Mouse (Mus musculus): Measurements from ENCODE around the gene Dnajb12. TPM values are rescaled to one million over a fixed set of nuclear protein-coding genes. Genes with fewer than 3 reads are reported as not detected.
"Not testable (repeated sequence)": the region's sequence is repeated elsewhere in the genome, so short reads cannot be mapped to it uniquely, and the experiment has no call there.

The Dnajb12 gene
- polyA plus RNA-seq, 1 experiment from 2014 or later = 18.6 TPM

DNA sequence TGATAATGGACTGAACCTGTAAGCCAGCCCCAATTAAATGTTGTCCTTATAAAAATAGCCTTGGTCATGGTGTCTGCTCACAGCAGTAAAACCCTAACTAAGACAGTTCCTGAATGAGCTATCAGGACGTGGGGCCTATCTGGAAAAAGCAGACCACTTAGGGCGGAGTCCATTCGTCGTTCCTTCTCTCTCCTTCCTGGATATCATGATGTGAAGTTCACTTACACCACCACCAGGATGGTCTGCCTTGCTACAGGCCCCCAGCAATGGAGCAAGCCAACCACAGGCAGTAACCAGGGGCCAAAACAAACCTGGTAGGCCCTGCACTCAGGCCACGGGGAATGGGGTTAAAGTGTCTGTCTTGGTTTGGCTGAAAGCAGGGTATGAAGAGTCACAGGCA lies 5.7 kb upstream of the Dnajb12 start:
- Histone ChIP-seq H3K27me3 (no peaks in the 10 kb centered on the region), H3K4me3 (replicated peaks) (no peak overlapping the region), H3K27ac (no peak overlapping the region), H3K9ac (replicated peaks) (no peak overlapping the region), H3K4me2 (replicated peaks) (no peak overlapping the region), H3K9me3 (no peaks in the 10 kb centered on the region), H3K4me1 (replicated peaks) (peaks cover 1% of the 10 kb centered on the region), H3K36me3 (no peaks in the 10 kb centered on the region)
- WGBS = 76% methylated on average over 5 of the region's 5 CpGs
- ATAC-seq = no peak

DNA sequence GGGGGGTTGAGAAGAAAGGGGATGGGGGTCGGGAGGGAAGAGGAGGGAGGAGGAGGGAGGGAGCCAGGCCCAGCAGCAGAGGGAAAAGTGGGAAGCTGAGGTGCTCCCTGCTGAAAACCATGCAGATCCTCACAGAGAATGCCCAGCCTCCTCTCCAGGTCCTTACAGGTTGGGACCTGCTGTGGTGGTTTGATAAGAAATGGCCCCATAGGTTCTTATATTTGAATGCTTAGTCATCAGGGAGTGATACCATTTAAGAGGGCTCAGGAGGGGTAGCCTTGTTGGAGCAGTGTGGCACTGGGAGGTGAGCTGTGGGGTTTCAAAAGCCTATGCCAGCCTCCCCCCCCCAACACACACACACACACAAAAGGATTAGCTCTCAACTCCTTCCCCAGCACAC lies 4.0 kb upstream of the Dnajb12 start:
- no peak overlapping the region for H3K27ac ChIP-seq
- ATAC-seq = no peak
- WGBS = 36% methylated on average over 1 of the region's 1 CpGs
- H3K9me3 ChIP-seq = no peaks in the 10 kb centered on the region
- no peak overlapping the region for H3K4me2 ChIP-seq (replicated peaks)
- no peaks in the 10 kb centered on the region for H3K36me3 ChIP-seq
- H3K4me1 ChIP-seq (replicated peaks) = peaks cover 7% of the 10 kb centered on the region
- no peak overlapping the region for H3K9ac ChIP-seq (replicated peaks)
- no peaks in the 10 kb centered on the region for H3K27me3 ChIP-seq
- no peak overlapping the region for H3K4me3 ChIP-seq (replicated peaks)

DNA sequence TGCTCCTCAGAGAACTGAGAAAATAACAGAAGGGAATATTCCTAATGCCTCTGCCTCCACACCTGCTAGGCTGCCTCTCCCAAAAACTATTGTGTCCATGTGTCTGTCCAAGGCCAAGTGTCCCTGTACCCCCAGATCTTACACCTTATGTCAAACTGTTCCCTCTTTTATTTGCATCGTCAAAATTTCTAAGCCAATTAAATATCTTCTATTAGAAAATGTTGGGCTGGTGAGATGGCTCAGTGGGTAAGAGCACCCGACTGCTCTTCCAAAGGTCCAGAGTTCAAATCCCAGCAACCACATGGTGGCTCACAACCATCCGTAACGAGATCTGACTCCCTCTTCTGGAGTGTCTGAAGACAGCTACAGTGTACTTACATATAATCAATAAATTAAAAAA lies 2.7 kb upstream of the Dnajb12 start:
- H3K4me2 ChIP-seq (replicated peaks); H3K9me3 ChIP-seq; H3K27me3 ChIP-seq; ATAC-seq; H3K9ac ChIP-seq (replicated peaks); H3K4me3 ChIP-seq (replicated peaks); H3K27ac ChIP-seq; H3K36me3 ChIP-seq: not testable (repeated sequence)
- H3K4me1 ChIP-seq (replicated peaks) = peaks cover 18% of the 10 kb centered on the region
- 95% methylated on average over 4 of the region's 4 CpGs for WGBS

DNA sequence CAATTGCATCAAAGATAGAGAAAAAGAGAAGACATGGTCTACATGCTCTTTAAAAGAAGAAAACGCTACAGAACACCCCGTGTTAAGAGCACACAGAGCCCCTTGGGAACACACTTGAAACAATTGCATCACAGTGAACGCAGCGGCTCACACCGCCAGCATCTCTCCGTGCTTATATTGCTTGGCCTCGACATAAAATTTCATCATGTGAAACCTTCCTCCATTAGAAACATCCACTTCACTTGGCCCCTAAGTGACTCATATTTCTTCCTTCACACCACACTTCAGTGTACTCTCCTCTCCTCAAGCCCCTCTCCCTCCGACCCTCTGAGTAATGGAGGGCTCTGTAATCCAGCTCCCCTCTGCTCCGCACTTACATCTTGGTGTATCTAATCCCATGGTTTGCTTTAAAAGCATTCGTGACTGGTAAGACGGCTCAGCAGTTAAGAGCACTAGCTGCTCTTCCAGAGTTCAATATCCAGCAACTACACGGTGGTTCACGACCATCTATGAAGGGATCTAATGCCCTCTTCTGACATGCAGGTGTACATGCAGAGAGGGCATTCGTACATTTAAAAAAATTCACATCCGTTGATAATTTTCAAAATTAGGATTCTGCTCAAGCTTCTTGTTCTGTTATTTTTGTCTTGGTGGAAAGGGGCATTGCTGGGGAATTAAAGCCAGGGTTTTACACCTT lies 1.8 kb upstream of the Dnajb12 start:
- H3K4me1 ChIP-seq (replicated peaks) = peaks cover 20% of the 10 kb centered on the region
- no peaks in the 10 kb centered on the region for H3K36me3 ChIP-seq
- no peak overlapping the region for H3K4me2 ChIP-seq (replicated peaks)
- no peaks in the 10 kb centered on the region for H3K27me3 ChIP-seq
- WGBS = 76% methylated on average over 15 of the region's 15 CpGs
- H3K9ac ChIP-seq (replicated peaks) = no peak overlapping the region
- H3K27ac ChIP-seq = no peak overlapping the region
- no peaks in the 10 kb centered on the region for H3K9me3 ChIP-seq
- ATAC-seq = no peak
- H3K4me3 ChIP-seq (replicated peaks) = no peak overlapping the region

DNA sequence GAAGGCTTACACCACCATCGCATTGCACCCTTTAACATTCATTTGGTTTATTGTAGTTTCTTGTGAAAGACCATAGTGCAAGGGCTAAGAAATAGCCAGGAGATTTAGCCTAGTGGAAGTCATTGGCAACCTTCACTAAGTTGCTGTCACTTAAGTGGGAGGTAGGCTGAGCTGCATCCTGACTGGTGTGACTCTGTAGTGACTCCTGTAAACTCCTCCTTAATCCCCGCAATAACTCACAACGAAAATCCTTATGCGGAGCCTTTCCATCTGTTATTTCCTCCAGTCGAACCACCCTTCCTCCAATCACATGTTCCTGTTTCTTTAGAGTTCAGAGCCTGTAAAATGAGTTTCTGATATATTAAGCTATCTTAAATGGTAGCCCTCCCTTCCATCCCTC lies 533 bp upstream of the Dnajb12 start:
- Histone ChIP-seq H3K9ac (replicated peaks) (peak overlapping the region; percentile 95), H3K4me3 (replicated peaks) (peak overlapping the region; percentile 88), H3K27ac (peak overlapping the region; percentile 100), H3K36me3 (0 out of 2 replicates have a peak, but pooled peaks cover 3% of the 10 kb centered on the region), H3K4me2 (replicated peaks) (peak overlapping the region; percentile 87), H3K9me3 (no peaks in the 10 kb centered on the region), H3K27me3 (no peaks in the 10 kb centered on the region), H3K4me1 (replicated peaks) (peaks cover 20% of the 10 kb centered on the region)
- WGBS = 23% methylated on average over 5 of the region's 5 CpGs
- no peak for ATAC-seq

DNA sequence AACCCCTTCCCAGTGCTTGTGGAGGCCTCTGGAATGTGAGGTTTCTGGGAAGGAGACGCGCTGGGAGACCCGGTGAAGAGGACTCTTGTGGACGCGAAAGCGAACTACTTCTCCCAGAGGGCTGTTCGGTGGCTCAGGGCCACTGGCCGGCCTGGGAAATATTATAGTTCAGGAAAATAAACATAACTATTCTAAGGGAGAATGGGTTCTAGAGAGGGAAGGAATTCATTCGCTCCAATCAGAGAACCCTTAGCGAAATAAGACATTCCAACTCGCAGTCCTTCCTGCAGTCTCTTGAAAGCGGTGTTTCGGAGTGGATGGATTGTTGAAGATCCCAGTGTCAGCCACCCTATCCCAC lies 652 bp downstream of the Dnajb12 start:
- Histone ChIP-seq H3K36me3 (peaks cover 8% of the 10 kb centered on the region; the same call in 1 of the 2 replicates), H3K9me3 (no peaks in the 10 kb centered on the region), H3K4me3 (replicated peaks) (peak overlapping the region; percentile 88), H3K4me2 (replicated peaks) (peak overlapping the region; percentile 87), H3K27me3 (no peaks in the 10 kb centered on the region), H3K9ac (replicated peaks) (peak overlapping the region; percentile 95), H3K4me1 (replicated peaks) (peaks cover 22% of the 10 kb centered on the region), H3K27ac (peak overlapping the region; percentile 100)
- no peak; the same call in 1 of the 2 replicates for ATAC-seq
- 1% methylated on average over 13 of the region's 13 CpGs for WGBS

DNA sequence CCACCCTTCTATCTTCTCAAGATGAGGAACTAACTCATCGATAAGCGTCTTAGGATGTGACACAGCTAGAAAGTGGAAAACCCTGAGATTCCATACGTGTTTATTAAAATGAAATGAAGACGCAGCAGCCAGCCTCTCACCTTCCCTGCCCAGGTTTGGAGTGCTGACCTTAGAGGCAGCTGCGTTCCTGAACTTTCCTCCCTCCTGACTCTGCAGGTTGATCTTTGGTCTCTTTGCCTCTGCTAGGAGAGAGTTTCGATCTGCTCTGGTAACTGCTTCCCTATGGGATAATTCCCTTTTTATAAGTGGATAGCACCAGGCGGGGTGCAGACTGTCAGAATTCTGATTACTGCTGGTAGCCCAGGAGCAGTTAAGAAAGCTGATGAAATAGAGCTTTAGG lies 1.5 kb downstream of the Dnajb12 start:
- Histone ChIP-seq H3K27ac (no peak overlapping the region), H3K36me3 (peaks cover 10% of the 10 kb centered on the region; the same call in 1 of the 2 replicates), H3K27me3 (no peaks in the 10 kb centered on the region), H3K9ac (replicated peaks) (peak overlapping the region; percentile 95), H3K4me1 (replicated peaks) (peaks cover 24% of the 10 kb centered on the region), H3K4me3 (replicated peaks) (peak overlapping the region; percentile 88), H3K4me2 (replicated peaks) (peak overlapping the region; percentile 87), H3K9me3 (no peaks in the 10 kb centered on the region)
- 87% methylated on average over 7 of the region's 7 CpGs for WGBS
- ATAC-seq = no peak

DNA sequence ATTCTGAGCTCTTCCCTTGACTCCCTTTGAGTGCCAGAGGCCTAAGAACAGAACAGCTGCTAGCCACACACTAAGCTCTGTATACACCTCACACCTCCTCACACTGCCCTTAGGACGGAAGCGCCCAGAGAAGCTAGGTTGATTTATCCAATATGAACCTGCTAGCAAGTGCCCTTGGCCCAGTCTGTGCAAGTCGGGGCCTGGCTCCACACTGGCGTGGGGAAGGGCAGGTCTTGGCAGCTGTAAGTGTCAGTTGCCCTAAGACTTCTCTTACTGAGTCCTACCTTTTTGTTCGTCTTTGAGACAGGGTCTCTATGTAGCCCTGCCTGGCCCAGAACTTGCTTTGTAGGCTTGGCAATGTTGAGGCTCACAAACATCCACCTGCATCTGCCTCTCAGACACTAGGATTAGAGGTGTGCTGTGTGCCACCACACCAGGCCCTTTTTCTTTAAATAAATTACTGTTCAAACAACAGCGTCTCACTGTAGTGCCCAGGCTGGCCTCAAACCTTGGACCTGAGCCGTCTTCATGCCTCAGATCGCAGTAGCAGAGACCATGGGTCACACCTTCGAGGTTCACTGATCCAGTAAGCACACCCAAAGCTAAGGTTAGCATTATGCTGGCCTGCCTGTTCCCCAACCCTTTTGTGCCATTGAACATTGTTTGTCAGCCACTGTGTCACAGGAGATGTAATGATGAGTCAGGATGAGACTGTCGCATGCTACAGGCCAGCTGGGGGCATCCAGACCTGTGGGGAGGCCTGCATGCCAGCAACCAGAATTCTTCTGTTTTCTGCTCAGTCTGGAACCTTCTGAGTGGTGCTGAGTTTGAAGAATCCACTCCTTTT lies 5.2 kb downstream of the Dnajb12 start:
- H3K27me3 ChIP-seq = no peaks in the 10 kb centered on the region
- H3K9me3 ChIP-seq = no peaks in the 10 kb centered on the region
- whole genome bisulfite sequencing = 92% methylated on average over 10 of the region's 10 CpGs
- H3K4me3 ChIP-seq (replicated peaks) = no peak overlapping the region
- peak overlapping the region; percentile 32; the same call in 1 of the 2 replicates for H3K9ac ChIP-seq (replicated peaks)
- ATAC-seq = no peak
- no peak overlapping the region for H3K27ac ChIP-seq
- peaks cover 19% of the 10 kb centered on the region for H3K4me1 ChIP-seq (replicated peaks)
- no peak overlapping the region for H3K4me2 ChIP-seq (replicated peaks)
- peaks cover 10% of the 10 kb centered on the region; the same call in 1 of the 2 replicates for H3K36me3 ChIP-seq

DNA sequence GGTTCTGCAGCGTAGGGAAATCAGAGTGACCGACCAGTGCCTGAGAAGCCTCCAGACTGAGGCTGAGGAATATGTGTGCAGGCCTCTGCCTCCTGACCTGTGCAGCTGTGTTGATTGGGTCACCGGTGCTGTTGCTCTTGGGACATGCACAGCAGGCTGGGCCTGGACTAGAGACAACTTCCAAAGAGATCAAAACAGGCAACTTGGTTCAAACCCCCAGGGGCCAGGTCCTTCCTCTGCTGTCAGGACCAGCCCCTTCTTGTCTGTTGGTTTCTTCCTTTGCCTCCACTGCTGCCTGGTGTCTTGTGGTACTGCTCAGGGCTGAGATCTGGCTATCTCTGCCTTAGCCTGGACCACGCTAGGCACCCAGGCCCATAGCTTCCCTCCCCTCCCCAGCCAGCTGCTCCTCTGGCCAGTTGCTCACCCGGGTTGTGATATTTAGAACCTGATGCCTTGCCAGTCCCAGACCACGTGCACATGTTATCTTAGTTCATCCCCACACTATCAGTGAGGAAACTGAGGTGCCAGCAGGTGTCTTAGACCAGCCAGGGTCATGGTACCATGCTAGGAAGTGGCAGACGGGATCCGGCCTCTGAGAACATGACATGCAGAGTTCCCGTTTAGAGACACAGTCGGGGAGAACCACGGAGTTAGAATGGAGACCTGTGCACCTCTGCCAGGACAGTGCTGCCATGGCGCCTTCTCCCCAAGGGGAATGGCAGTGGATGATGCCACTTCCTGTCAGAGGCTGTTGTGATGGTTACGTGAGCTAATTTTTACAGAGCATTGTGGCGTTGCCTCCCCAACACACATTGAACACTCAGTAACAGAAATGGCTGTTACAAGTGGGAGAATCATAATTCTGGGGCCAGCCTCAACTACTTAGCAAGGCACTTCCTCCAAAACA lies 6.1 kb downstream of the Dnajb12 start:
- H3K4me1 ChIP-seq (replicated peaks) = peaks cover 17% of the 10 kb centered on the region
- no peaks in the 10 kb centered on the region for H3K27me3 ChIP-seq
- H3K9ac ChIP-seq (replicated peaks) = peak overlapping the region; percentile 32; the same call in 1 of the 2 replicates
- no peak overlapping the region for H3K4me3 ChIP-seq (replicated peaks)
- no peaks in the 10 kb centered on the region for H3K9me3 ChIP-seq
- no peak for ATAC-seq
- H3K4me2 ChIP-seq (replicated peaks) = no peak overlapping the region
- 89% methylated on average over 14 of the region's 14 CpGs for WGBS
- peaks cover 16% of the 10 kb centered on the region for H3K36me3 ChIP-seq
- H3K27ac ChIP-seq = no peak overlapping the region

DNA sequence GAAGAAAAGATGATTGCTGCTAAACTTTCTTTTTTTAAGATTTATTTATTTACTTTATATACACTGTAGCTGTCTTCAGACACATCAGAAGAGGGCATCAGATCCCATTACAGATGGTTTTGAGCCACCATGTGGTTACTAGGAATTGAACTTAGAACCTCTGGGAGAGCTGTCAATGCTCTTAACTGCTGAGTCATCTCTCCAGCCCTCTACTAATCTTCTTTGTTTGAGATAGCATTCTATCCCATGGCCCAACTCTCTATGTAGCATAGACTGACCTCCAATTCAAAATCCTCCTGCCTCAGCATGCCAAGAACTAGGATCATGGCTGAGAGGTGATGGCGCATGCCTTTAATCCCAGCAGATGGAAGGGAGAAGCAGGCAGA lies 6.7 kb downstream of the Dnajb12 start:
- Histone ChIP-seq H3K4me3 (replicated peaks) (no peak overlapping the region), H3K9ac (replicated peaks) (no peak overlapping the region), H3K36me3 (peaks cover 23% of the 10 kb centered on the region), H3K9me3 (no peaks in the 10 kb centered on the region), H3K4me1 (replicated peaks) (peaks cover 11% of the 10 kb centered on the region), H3K27ac (no peak overlapping the region), H3K27me3 (no peaks in the 10 kb centered on the region), H3K4me2 (replicated peaks) (no peak overlapping the region)
- ATAC-seq = no peak
- 100% methylated on average over 1 of the region's 1 CpGs for WGBS

DNA sequence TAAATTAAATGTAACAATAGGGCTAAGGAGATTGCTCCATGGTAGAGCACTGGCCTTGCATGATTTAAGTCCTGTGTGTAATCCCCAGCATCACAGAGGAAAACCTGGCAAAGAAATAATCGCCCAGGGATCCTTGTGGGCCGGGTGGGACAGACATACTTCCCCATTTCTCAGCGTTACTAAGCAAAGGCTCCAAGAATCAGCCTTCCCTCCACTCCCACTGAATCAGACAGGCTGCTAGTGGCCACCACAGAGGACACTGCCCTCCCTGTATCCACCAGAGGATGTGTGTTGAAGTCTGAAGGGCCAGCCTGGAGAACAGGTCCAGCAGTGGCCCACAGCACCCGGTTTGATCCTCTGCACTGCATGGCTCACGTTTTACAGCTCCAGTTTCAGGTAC lies 8.1 kb downstream of the Dnajb12 start:
- Histone ChIP-seq H3K4me2 (replicated peaks) (no peak overlapping the region), H3K9ac (replicated peaks) (peak overlapping the region; percentile 5; the same call in 1 of the 2 replicates), H3K36me3 (peaks cover 36% of the 10 kb centered on the region), H3K4me1 (replicated peaks) (0 out of 2 replicates have a peak, but pooled peaks cover 4% of the 10 kb centered on the region), H3K27ac (no peak overlapping the region), H3K4me3 (replicated peaks) (no peak overlapping the region), H3K9me3 (no peaks in the 10 kb centered on the region), H3K27me3 (no peaks in the 10 kb centered on the region)
- 91% methylated on average over 5 of the region's 5 CpGs for WGBS
- ATAC-seq = no peak
